Mouse (Mus musculus) embryonic facial prominence, embryonic 11.5 days (tissue): ENCODE measurements around the gene Tnfsf13. TPM values are rescaled to one million over a fixed set of nuclear protein-coding genes. Genes with fewer than 3 reads are reported as not detected.

Experiments
- ATAC-seq: fragments of 200-750 bp; cut with Nextera tagmentation; replicated peaks from 2 replicates; pipeline ENCODE4 v1.8.0; 2017; ENCODE audit warnings: low read depth; ENCODE audit not compliant: insufficient number of reproducible peaks, low FRiP score, low TSS enrichment
- DNase-seq: peaks from one replicate; pipeline ENCODE4 v3.0.0-alpha.2; 2015; ENCODE audit warnings: low spot score
- H3K27ac ChIP-seq: fragments of 300-500 bp; sonication (generic); replicated peaks from 2 replicates; pipeline ENCODE4 v1.5.1; 2014; ENCODE audit warnings: mild to moderate bottlenecking, low read depth, low read length, control low read depth
- H3K27me3 ChIP-seq: fragments of 300-500 bp; sonication (generic); 2 replicates; pipeline ENCODE4 v1.6.1; 2014; ENCODE audit warnings: mild to moderate bottlenecking, low read length, moderate library complexity, mixed read lengths; ENCODE audit not compliant: control insufficient read depth, insufficient read depth
- H3K36me3 ChIP-seq: fragments of 300-500 bp; sonication (generic); replicated peaks from 2 replicates; pipeline ENCODE4 v1.6.1; 2014; ENCODE audit warnings: low read depth, mild to moderate bottlenecking, low read length, moderate library complexity, mixed read lengths; ENCODE audit not compliant: control insufficient read depth, insufficient read depth
- H3K4me1 ChIP-seq: fragments of 300-500 bp; sonication (generic); 2 replicates; pipeline ENCODE4 v1.6.1; 2014; ENCODE audit warnings: low read length, mixed read lengths; ENCODE audit not compliant: control insufficient read depth, insufficient read depth
- H3K4me2 ChIP-seq: fragments of 300-500 bp; sonication (generic); 2 replicates; pipeline ENCODE4 v1.6.1; 2014; ENCODE audit warnings: low read depth, mild to moderate bottlenecking, control low read depth, low read length, moderate library complexity
- H3K4me3 ChIP-seq: fragments of 300-500 bp; sonication (generic); 2 replicates; pipeline ENCODE4 v1.5.1; 2014; ENCODE audit warnings: low read depth, low read length, control low read depth
- H3K9ac ChIP-seq: fragments of 300-500 bp; sonication (generic); replicated peaks from 2 replicates; pipeline ENCODE4 v1.6.1; 2014; ENCODE audit warnings: mild to moderate bottlenecking, control low read depth, low read length
- H3K9me3 ChIP-seq: fragments of 300-500 bp; sonication (generic); replicated peaks from 2 replicates; pipeline ENCODE4 v1.6.1; 2016; ENCODE audit warnings: mild to moderate bottlenecking, low read length, inconsistent platforms, mixed read lengths; ENCODE audit not compliant: control insufficient read depth
- WGBS: fragments of 180-500 bp; shearing (Covaris S2); extraction: QIAGEN DNeasy Blood & Tissue Kit; methylation state at CpG from one replicate; pipeline ENCODE4 v1.1.7; 2014; 5-methylcytosine and 5-hydroxymethylcytosine counted together
- polyA plus RNA-seq: library from polyadenylated mRNA; unstranded; fragments of >200 nt; fragmentation: Nextera tagmentation; extraction: Ambion mirVana; gene quantifications from 2 replicates; pipeline ENCODE4 v1.2.1, GENCODE M21; 2014

The Tnfsf13 gene
- polyA plus RNA-seq, 1 experiment from 2014 or later: 0.42 TPM

DNA sequence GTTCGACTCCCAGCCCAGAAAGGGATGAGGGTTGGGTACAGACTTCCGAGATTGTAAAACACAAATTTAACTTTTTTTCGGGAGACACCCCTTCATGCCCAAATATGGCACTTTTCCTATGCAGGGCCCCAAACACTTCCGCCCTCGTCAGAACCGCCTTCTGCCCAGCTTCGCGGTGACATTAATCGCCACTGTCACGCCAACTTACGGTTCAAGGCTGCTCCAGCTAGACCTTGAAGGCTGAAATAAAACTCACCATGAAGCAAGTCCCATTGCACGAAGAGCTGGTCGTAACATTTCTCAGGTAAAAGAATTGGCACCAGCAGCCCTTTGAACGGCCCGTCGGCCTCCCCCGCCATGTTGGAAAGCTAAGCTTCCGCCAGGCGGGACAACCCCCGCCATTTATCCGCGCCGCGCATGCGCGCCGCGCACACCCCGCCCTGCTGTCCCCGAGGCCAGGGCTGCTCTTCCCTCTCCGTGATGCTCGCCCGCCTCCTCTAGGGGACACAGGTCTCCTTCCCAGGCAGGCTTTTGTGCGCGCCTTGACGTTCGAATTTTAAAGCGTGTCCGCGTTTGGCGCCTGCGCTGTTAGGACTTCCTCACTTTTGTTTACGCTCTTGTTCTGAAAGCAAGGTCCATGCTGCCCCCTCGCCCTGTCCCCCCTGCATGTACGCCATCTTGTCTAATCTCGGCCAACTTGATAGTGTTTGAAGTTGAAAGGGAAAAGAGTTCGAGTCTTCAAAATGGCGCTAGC, 23.2 kb downstream of the Tnfsf13 start, which contains the start of gene Mpdu1:
Gene Mpdu1, minus strand, starts transcription at position 430 of the 754 bp plus-strand sequence.
- Histone ChIP-seq H3K9me3 (no peaks in the 10 kb centered on the region), H3K4me2 (peak within 1 kb of the TSS; percentile 53), H3K27me3 (no peaks in the 10 kb centered on the region), H3K27ac (peak within 1 kb of the TSS; percentile 95), H3K4me3 (peak within 1 kb of the TSS; percentile 48), H3K4me1 (no peaks in the 10 kb centered on the region), H3K36me3 (peaks cover 13% of the 10 kb centered on the region), H3K9ac (peak within 1 kb of the TSS; percentile 70)
- DNase-seq (peak; percentile 97), ATAC-seq (peak; percentile 88)
- WGBS: under 1% methylated on average over 48 of the region's 48 CpGs

DNA sequence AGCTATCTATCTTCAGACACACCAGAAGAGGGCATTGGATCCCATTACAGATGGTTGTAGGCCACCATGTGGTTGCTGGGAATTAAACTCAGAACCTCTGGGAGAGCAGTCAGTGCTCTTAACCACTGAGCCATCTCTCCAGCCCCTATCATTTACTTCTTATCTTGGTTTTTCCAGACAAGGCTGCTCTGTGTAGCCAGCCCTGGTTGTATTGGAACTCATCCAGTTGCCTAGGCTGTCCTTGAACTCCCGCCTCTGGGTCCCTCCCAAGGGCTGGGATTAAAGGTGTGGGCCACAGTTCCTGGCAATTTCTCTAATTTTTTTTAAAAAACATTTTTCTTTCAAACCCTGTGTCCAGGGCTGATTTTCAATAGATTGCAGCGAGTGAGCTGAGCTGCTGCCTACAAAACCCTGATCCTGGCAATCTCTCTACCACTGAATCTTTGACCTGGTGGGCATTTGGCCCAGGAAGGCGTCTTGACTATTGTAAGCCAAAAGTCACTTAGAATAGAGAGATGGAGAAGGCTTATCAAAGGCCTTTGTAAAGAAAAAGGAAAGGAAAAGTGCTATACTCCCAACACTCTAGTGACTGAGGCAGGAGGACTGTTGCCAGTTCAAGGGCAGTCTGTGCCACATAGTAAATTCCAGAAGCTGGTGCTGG, 24.2 kb downstream of the Tnfsf13 start:
- Histone ChIP-seq H3K4me3 (peak overlapping the region; percentile 48), H3K9ac (peak overlapping the region; percentile 41), H3K4me1 (no peaks in the 10 kb centered on the region), H3K36me3 (peaks cover 12% of the 10 kb centered on the region), H3K9me3 (no peaks in the 10 kb centered on the region), H3K4me2 (peak overlapping the region; percentile 53), H3K27ac (no peak overlapping the region; the same call in 1 of the 2 replicates), H3K27me3 (no peaks in the 10 kb centered on the region)
- no peak for ATAC-seq
- no peak for DNase-seq
- 86% methylated on average over 3 of the region's 3 CpGs for WGBS

DNA sequence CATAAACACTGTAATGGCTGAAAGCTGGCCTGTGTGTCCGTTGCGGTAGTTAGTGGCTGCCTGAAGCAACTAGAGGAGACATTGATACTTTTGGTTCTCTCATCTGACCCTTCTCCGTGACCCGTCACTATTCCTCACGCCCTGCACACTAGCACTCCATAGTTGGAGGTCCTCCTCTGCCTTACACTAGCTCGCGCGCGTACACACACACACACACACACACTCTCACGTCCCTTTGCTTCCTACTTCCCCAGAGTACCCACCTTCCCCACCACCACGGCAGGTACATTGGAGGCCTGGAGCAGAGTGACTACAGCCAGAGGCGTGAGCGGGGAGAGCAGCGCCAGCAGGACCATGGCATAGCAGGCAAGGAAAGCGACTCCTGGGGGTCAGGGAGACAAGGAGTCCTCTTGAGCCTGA, 28.1 kb downstream of the Tnfsf13 start:
- Histone ChIP-seq H3K9ac (no peak overlapping the region), H3K4me2 (no peak overlapping the region), H3K9me3 (no peaks in the 10 kb centered on the region), H3K36me3 (peaks cover 12% of the 10 kb centered on the region), H3K27ac (no peak overlapping the region), H3K4me1 (no peaks in the 10 kb centered on the region; the same call in 1 of the 2 replicates), H3K4me3 (no peak overlapping the region), H3K27me3 (no peaks in the 10 kb centered on the region)
- no peak for DNase-seq
- whole genome bisulfite sequencing: 83% methylated on average over 15 of the region's 15 CpGs
- no peak for ATAC-seq

- H3K27me3 ChIP-seq: no peaks in the 10 kb centered on the region
- no peak overlapping the region for H3K4me2 ChIP-seq
- DNase-seq (peak; percentile 86), ATAC-seq (no peak)
- H3K36me3 ChIP-seq: peaks cover 15% of the 10 kb centered on the region
- H3K9ac ChIP-seq: no peak overlapping the region; the same call in 1 of the 2 replicates
- H3K4me1 ChIP-seq: no peaks in the 10 kb centered on the region; the same call in 1 of the 2 replicates
- H3K4me3 ChIP-seq: no peak overlapping the region
- H3K27ac ChIP-seq: peak overlapping the region; percentile 8
- no peaks in the 10 kb centered on the region for H3K9me3 ChIP-seq
- WGBS: 81% methylated on average over 10 of the region's 10 CpGs
Observed at GRCm38 (mm10) chr11:69656617-69657461, 28.7 kb downstream of the Tnfsf13 start.

DNA sequence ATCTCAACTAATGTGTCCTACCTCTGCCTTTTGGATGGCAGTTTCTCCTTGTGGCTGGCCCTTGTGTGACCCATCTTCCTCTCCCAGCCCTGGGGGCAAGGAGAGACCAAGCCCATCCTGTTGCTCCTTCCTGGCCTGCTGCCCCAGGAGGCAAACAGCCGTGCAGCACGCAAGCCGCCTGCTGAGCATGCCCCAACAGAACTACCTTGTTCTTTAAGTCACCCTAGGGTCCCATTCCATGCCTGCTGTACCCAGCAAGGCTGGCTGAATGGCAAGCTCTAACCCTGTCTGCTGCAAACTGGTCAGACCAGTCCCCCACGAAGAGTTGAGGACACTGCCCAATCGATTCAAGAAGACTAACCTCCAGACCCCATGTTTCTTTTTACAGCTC, 29.5 kb downstream of the Tnfsf13 start:
- DNase-seq: no peak
- peaks cover 19% of the 10 kb centered on the region for H3K36me3 ChIP-seq
- no peak overlapping the region for H3K27ac ChIP-seq
- ATAC-seq: no peak
- H3K9ac ChIP-seq: no peak overlapping the region
- H3K4me3 ChIP-seq: no peak overlapping the region
- no peak overlapping the region for H3K4me2 ChIP-seq
- H3K9me3 ChIP-seq: no peaks in the 10 kb centered on the region
- H3K4me1 ChIP-seq: no peaks in the 10 kb centered on the region; the same call in 1 of the 2 replicates
- WGBS: 71% methylated on average over 5 of the region's 5 CpGs
- no peaks in the 10 kb centered on the region for H3K27me3 ChIP-seq

GRCm38 (mm10) chr11:69655264-69656064, 30.1 kb downstream of the Tnfsf13 start, which contains the start of gene Sox15:
Gene Sox15, plus strand, starts transcription at chr11:69655314.
- Histone ChIP-seq H3K27ac (no peak within 1 kb of the TSS), H3K27me3 (no peaks in the 10 kb centered on the region), H3K36me3 (peaks cover 25% of the 10 kb centered on the region), H3K4me1 (no peaks in the 10 kb centered on the region; the same call in 1 of the 2 replicates), H3K4me2 (no peak within 1 kb of the TSS), H3K9me3 (no peaks in the 10 kb centered on the region), H3K4me3 (no peak within 1 kb of the TSS), H3K9ac (no peak within 1 kb of the TSS)
- DNase-seq (peak; percentile 87), ATAC-seq (peak; percentile 31; the same call in 1 of the 2 replicates)
- WGBS: 19% methylated on average over 34 of the region's 34 CpGs

GRCm38 (mm10) chr11:69654760-69655159, 30.8 kb downstream of the Tnfsf13 start:
- DNase-seq (no peak), ATAC-seq (no peak)
- Histone ChIP-seq H3K4me2 (no peak overlapping the region), H3K27ac (no peak overlapping the region), H3K27me3 (no peaks in the 10 kb centered on the region), H3K4me1 (no peaks in the 10 kb centered on the region; the same call in 1 of the 2 replicates), H3K4me3 (no peak overlapping the region), H3K36me3 (peaks cover 28% of the 10 kb centered on the region), H3K9ac (no peak overlapping the region), H3K9me3 (no peaks in the 10 kb centered on the region)
- 31% methylated on average over 9 of the region's 9 CpGs for WGBS
